Mouse (Mus musculus) cortical plate, adult 2 months (tissue): Measurements from ENCODE around the gene Cks1b.

ENCODE experiments used
- CTCF ChIP-seq: fragments of 200-500 bp; IDR thresholded peaks from 2 replicates; pipeline ENCODE4 v1.5.1; 2011; ENCODE audit warnings: mild to moderate bottlenecking, control low read depth, low read length; ENCODE audit not compliant: insufficient read depth; ENCODE audit errors: extremely low read depth
- POLR2A ChIP-seq: fragments of 200-500 bp; IDR thresholded peaks from 2 replicates; pipeline ENCODE4 v1.6.1; 2011; ENCODE audit warnings: mild to moderate bottlenecking, low read length, control low read depth; ENCODE audit not compliant: insufficient read depth; ENCODE audit errors: extremely low read depth

- no peak for TF ChIP-seq CTCF
- no peak for TF ChIP-seq POLR2A
Observed at GRCm38 (mm10) chr3:89387632-89388031, 30.6 kb downstream of the Cks1b start.
